Mouse (Mus musculus) hindbrain, embryonic 11.5 days (tissue): ENCODE measurements at regions not wholly inside any gene's neighbourhood (a gene's known extent, or its start where the extent isn't known, plus 50 kb on each side); places are given as distances from the start of the nearest gene placed in this dataset.

ENCODE experiments used
- ATAC-seq: fragments of 200-750 bp; cut with Nextera tagmentation; 2 replicates; pipeline ENCODE4 v1.8.0; 2017; ENCODE audit warnings: mild to moderate bottlenecking, moderate TSS enrichment, moderate library complexity; ENCODE audit not compliant: low FRiP score
- DNase-seq: peaks from one replicate; pipeline ENCODE4 v3.0.0-alpha.2; 2015; ENCODE audit warnings: low spot score
- H3K27ac ChIP-seq: fragments of 300-500 bp; sonication (generic); 2 replicates; pipeline ENCODE4 v1.5.1; 2014; ENCODE audit warnings: mild to moderate bottlenecking, low read depth, low read length
- H3K27me3 ChIP-seq: fragments of 300-500 bp; sonication (generic); 2 replicates; pipeline ENCODE4 v1.6.1; 2014; ENCODE audit warnings: mild to moderate bottlenecking, low read length, moderate library complexity, mixed read lengths; ENCODE audit not compliant: control insufficient read depth, insufficient read depth
- H3K36me3 ChIP-seq: fragments of 300-500 bp; sonication (generic); 2 replicates; pipeline ENCODE4 v1.6.1; 2014; ENCODE audit warnings: mild to moderate bottlenecking, low read length, moderate library complexity, mixed read lengths; ENCODE audit not compliant: control insufficient read depth, insufficient read depth
- H3K4me1 ChIP-seq: fragments of 300-500 bp; sonication (generic); replicated peaks from 2 replicates; pipeline ENCODE4 v1.6.1; 2014; ENCODE audit warnings: low read length, mixed read lengths; ENCODE audit not compliant: control insufficient read depth, insufficient read depth
- H3K4me2 ChIP-seq: fragments of 300-500 bp; sonication (generic); replicated peaks from 2 replicates; pipeline ENCODE4 v1.6.1; 2014; ENCODE audit warnings: mild to moderate bottlenecking, low read depth, low read length
- H3K4me3 ChIP-seq: fragments of 300-500 bp; sonication (generic); 2 replicates; pipeline ENCODE4 v1.5.1; 2014; ENCODE audit warnings: low read depth, low read length
- H3K9ac ChIP-seq: fragments of 300-500 bp; sonication (generic); 2 replicates; pipeline ENCODE4 v1.6.1; 2014; ENCODE audit warnings: low read depth, low read length
- H3K9me3 ChIP-seq: fragments of 300-500 bp; sonication (generic); 2 replicates; pipeline ENCODE4 v1.6.1; 2016; ENCODE audit warnings: low read length; ENCODE audit not compliant: control insufficient read depth
- WGBS: fragments of 180-500 bp; shearing (Covaris S2); extraction: QIAGEN DNeasy Blood & Tissue Kit; methylation state at CpG from one replicate; pipeline ENCODE4 v1.1.7; 2014; 5-methylcytosine and 5-hydroxymethylcytosine counted together

DNA sequence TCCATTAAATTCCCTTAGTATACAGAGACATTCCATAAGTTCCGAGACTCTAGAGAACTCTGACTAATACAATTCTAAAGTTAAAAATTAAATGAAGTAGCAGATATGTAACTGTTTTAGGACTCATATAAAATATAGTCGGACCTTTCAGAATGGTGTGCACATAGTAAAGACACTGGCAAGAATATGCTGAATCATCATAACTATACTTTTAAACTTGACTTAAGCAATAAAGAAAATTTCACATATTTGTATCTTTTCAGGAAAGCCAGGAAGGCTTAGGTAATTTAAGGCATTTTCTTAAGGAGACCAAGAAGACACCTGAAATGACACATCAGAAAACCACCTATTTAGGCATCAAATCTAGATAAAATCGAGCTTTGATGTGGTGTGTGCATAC lies 156.0 kb upstream of the Rgs1 start:
- no peaks in the 10 kb centered on the region for H3K4me1 ChIP-seq
- no peak overlapping the region for H3K4me3 ChIP-seq
- DNase-seq (no peak), ATAC-seq (no peak)
- no peaks in the 10 kb centered on the region for H3K27me3 ChIP-seq
- 80% methylated on average over 3 of the region's 3 CpGs for WGBS
- no peak overlapping the region for H3K27ac ChIP-seq
- no peaks in the 10 kb centered on the region for H3K9me3 ChIP-seq
- no peaks in the 10 kb centered on the region for H3K36me3 ChIP-seq
- no peak overlapping the region for H3K4me2 ChIP-seq
- H3K9ac ChIP-seq = no peak overlapping the region

DNA sequence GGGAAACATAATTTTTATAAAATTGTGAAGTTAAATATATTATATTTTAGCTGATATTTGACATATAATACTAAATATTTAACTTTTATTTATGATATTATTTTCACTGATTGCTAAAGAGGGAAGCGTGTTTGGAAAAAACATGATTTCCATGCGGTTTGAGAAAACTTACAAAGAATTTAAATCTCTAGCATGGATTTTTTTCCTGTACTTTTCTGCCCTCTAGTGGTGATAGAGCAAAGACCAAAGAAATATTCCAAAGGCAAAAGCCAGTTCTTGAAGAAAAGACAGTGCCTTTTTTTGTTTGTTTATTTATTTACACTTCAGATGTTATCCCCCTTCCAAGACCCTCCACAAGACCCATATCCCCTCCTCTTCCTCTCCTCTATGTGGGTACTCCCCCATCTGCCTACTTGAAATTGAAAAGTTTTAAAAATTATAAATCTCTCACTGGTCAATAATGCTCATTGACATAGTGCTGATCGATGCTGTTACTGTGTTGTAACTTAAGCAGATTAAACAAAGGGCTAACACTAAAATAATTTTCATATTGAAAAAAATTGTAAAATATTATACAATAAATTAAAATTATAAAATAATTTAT lies 131.1 kb upstream of the Rgs1 start:
- Histone ChIP-seq H3K4me1 (no peaks in the 10 kb centered on the region), H3K4me3 (no peak overlapping the region), H3K4me2 (no peak overlapping the region), H3K27ac (no peak overlapping the region), H3K36me3 (no peaks in the 10 kb centered on the region), H3K9ac (no peak overlapping the region), H3K9me3 (no peaks in the 10 kb centered on the region), H3K27me3 (no peaks in the 10 kb centered on the region)
- WGBS = 55% methylated on average over 3 of the region's 3 CpGs
- ATAC-seq (peak; percentile 54; the same call in 1 of the 2 replicates), DNase-seq (peak; percentile 50)

DNA sequence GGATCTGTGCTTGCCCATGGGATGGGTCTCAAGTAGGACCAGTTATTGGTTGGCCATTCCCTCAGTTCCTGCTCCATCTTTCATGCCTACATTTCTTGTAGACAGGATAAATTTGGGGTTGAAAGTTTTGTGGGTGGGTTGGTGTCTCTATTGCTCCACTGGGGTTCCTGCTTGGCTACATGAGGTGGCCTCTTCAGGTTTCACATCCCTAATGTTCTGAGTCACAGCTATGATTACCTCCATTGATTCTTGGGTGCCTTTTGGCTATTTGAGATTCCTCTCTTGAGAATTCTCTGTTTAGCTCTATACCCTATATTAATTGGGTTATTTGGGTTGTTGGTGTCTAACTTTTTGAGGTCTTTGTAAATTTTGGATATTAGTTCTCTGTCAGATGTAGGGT lies 125.1 kb upstream of the Rgs1 start:
- no peak for ATAC-seq
- Histone ChIP-seq H3K4me3 (no peak overlapping the region), H3K36me3 (no peaks in the 10 kb centered on the region), H3K9me3 (no peaks in the 10 kb centered on the region), H3K4me2 (no peak overlapping the region), H3K4me1 (no peaks in the 10 kb centered on the region), H3K27ac (no peak overlapping the region), H3K9ac (no peak overlapping the region), H3K27me3 (no peaks in the 10 kb centered on the region)
- no peak for DNase-seq

GRCm38 (mm10) chr1:144367492-144367891 lies 118.5 kb upstream of the Rgs1 start:
- Histone ChIP-seq H3K27ac (no peak overlapping the region), H3K36me3 (no peaks in the 10 kb centered on the region), H3K27me3 (no peaks in the 10 kb centered on the region), H3K4me2 (no peak overlapping the region), H3K9ac (no peak overlapping the region), H3K4me1 (no peaks in the 10 kb centered on the region), H3K9me3 (no peaks in the 10 kb centered on the region), H3K4me3 (no peak overlapping the region)
- DNase-seq (no peak), ATAC-seq (no peak)
- 86% methylated on average over 3 of the region's 3 CpGs for WGBS

- no peak for ATAC-seq
- H3K27ac ChIP-seq = no peak overlapping the region
Observed at GRCm38 (mm10) chr1:144355560-144356310, 106.7 kb upstream of the Rgs1 start.

DNA sequence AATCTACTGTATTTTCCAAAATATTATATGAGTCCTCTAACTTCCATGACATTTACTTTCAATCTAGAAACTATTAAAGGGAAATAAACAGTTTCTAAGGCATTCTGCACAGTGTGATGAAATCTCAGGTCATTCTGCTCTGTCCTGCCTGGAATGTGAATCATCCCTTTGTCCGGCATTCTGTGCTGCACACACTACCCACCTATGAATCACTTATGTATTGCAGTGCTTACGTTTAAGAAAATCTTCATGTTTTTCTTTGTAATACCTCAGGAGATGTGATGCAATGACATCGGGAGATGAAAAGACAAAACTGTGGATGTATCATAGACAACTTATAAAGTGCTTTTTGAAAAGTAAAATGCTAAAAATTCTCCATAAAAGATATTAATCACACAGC lies 106.0 kb upstream of the Rgs1 start:
- Histone ChIP-seq H3K27ac (no peak overlapping the region), H3K36me3 (no peaks in the 10 kb centered on the region), H3K9me3 (no peaks in the 10 kb centered on the region), H3K9ac (no peak overlapping the region), H3K27me3 (no peaks in the 10 kb centered on the region), H3K4me2 (no peak overlapping the region), H3K4me1 (no peaks in the 10 kb centered on the region), H3K4me3 (no peak overlapping the region)
- ATAC-seq (no peak), DNase-seq (no peak)
- WGBS = 90% methylated on average over 3 of the region's 3 CpGs

More at GRCm38 (mm10) chr1:144355560-144356310, 106.7 kb upstream of the Rgs1 start:
- no peak overlapping the region for H3K4me2 ChIP-seq
- no peaks in the 10 kb centered on the region for H3K4me1 ChIP-seq
- DNase-seq = no peak
- H3K36me3 ChIP-seq = no peaks in the 10 kb centered on the region
- no peaks in the 10 kb centered on the region for H3K9me3 ChIP-seq
- WGBS = 90% methylated on average over 4 of the region's 4 CpGs
- no peaks in the 10 kb centered on the region for H3K27me3 ChIP-seq
- H3K9ac ChIP-seq = no peak overlapping the region
- no peak overlapping the region for H3K4me3 ChIP-seq

- Histone ChIP-seq H3K9ac (no peak overlapping the region), H3K27me3 (no peaks in the 10 kb centered on the region), H3K4me2 (no peak overlapping the region), H3K4me3 (no peak overlapping the region), H3K27ac (no peak overlapping the region), H3K36me3 (no peaks in the 10 kb centered on the region), H3K4me1 (no peaks in the 10 kb centered on the region), H3K9me3 (no peaks in the 10 kb centered on the region)
- no peak for DNase-seq
- ATAC-seq = no peak
Observed at GRCm38 (mm10) chr1:144353320-144353719, 104.3 kb upstream of the Rgs1 start.

DNA sequence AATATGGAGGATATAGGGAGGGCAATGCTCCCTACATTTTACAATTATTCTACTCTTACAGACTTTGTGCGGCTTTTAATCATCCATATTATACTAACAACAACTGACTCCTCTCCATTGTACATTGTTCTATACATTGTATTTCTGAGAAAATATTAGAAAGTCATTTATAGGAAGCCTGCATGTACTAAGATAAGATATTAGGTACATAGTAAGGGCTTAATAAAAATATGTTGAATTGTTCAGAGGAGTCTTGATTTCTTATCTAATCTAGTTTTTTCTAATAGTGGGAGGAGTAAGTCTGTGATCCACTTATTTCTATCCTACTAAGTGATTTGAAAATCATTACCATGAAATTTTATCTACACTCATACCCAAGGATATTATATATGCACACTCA lies 94.8 kb upstream of the Rgs1 start:
- Histone ChIP-seq H3K27ac (no peak overlapping the region), H3K9me3 (no peaks in the 10 kb centered on the region), H3K4me3 (no peak overlapping the region), H3K27me3 (no peaks in the 10 kb centered on the region), H3K36me3 (no peaks in the 10 kb centered on the region), H3K9ac (no peak overlapping the region), H3K4me2 (no peak overlapping the region), H3K4me1 (no peaks in the 10 kb centered on the region)
- WGBS = 93% methylated on average over 1 of the region's 1 CpGs
- no peak for ATAC-seq
- DNase-seq = no peak

DNA sequence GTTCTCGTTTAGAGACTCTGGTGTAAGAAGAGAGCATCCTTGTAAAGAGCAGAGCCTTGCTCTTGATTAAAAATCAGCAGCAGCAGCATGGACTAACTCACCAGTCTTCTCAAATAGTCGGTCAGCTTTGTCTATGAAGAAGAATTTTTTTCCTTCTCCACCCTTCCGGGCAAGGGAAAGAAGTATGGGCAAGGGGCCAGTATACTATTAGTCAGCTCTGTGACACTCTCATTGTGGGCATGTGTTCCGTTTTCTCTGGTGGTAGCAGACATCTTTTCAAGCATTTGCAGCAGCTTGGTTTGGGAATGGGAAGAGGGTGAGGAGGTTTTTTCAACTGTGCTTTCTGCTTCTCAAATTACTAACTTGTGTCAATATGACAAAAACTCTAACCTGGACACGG lies 94.3 kb upstream of the Rgs1 start:
- Histone ChIP-seq H3K9me3 (no peaks in the 10 kb centered on the region), H3K36me3 (no peaks in the 10 kb centered on the region), H3K4me3 (no peak overlapping the region), H3K27ac (no peak overlapping the region), H3K27me3 (no peaks in the 10 kb centered on the region), H3K4me2 (no peak overlapping the region), H3K9ac (no peak overlapping the region), H3K4me1 (no peaks in the 10 kb centered on the region)
- 79% methylated on average over 5 of the region's 5 CpGs for WGBS
- DNase-seq = no peak
- ATAC-seq = no peak
